Mouse (Mus musculus) heart, postnatal 10 days (tissue): Measurements from ENCODE around the gene Tubb1. TPM values are rescaled to one million over a fixed set of nuclear protein-coding genes. Genes with fewer than 3 reads are reported as not detected.

Source experiments
- DNase-seq, 2 experiments: peaks; one replicate each; pipeline ENCODE4 v3.0.0; 2021
- intact Hi-C: fragments of 180-260 bp; cut with DNase I; formaldehyde crosslinking; loops from one replicate; pipeline ENCODE4 v1.15.1; 2025
- total RNA-seq, 2 experiments: library from RNA; stranded (reverse); gene quantifications; 2 replicates each; pipeline ENCODE4 v1.2.3; 2021

The Tubb1 gene
- total RNA-seq, 2 experiments from 2014 or later = 1.8 to 3.3 TPM

DNA sequence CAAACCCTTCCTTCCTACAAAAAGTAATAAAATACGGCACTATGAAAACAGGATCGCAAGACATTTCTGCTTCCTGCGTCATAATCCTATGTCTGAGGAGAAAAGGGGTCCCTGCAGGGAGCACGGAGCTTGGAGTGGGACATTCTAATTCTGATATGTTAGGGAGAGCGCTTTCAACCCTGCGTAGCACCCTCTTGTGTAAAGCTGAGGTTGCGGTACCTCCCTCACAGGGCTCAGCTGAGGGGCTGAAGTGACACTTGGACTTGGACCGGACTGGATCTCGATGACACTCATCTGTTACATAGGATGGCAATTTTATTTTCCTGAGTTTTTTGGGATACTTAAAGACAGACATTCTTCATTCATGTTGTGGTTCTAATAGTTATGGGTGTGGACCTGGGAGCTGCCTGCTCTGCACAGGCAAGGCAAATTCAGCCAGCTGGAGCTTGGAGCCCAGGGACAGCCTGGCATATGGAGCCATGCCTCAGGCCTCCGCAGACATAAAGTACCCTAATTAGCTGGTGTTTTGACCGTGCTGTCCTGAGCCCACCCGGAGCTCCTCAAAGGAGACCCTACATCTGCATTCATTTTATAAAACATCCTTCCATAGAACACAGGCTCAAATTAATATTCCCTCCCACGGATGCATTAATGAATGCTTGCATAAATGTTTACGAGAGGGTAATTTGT lies 50.5 kb downstream of the Tubb1 start:
- intact Hi-C loops = no loop called here

GRCm38 (mm10) chr2:174501517-174501916 lies 51.0 kb downstream of the Tubb1 start:
- no peak for DNase-seq
- intact Hi-C loops = no loop called here

More for the DNA sequence above, 50.5 kb downstream of the Tubb1 start:
- no peak for DNase-seq

- no peak for DNase-seq
- intact Hi-C loops = no loop called here
Measured at GRCm38 (mm10) chr2:174502321-174502720, 51.8 kb downstream of the Tubb1 start.

- peak; percentile 4 to 8 for DNase-seq
Measured at GRCm38 (mm10) chr2:174502831-174503460, 52.5 kb downstream of the Tubb1 start.

More at GRCm38 (mm10) chr2:174502831-174503460, 52.5 kb downstream of the Tubb1 start:
- intact Hi-C loops = no loop called here

Other genes with a start within 250 kb of the Tubb1 start
- gene Gnas, start 166.4 kb upstream of the Tubb1 start, total RNA-seq = 1,000 to 10,000 TPM; 1,834 to 2,103 TPM
- gene Gm20721, start 104.0 kb upstream of the Tubb1 start, total RNA-seq = 1 to 10 TPM; 2.4 to 2.8 TPM
- gene Nelfcd, start 34.9 kb upstream of the Tubb1 start, total RNA-seq = 10 to 100 TPM; 43.9 to 44.0 TPM
- 10 to 100 TPM; 54.7 to 61.0 TPM for gene Ctsz, start 11.7 kb upstream of the Tubb1 start, total RNA-seq
- gene Atp5e, start 13.4 kb downstream of the Tubb1 start, total RNA-seq = 1,000 to 10,000 TPM; 1,182 to 1,233 TPM
- gene Prelid3b, start 22.4 kb downstream of the Tubb1 start, total RNA-seq = 10 to 100 TPM; 85.0 to 88.6 TPM
- under 1 TPM; 0.10 to 0.12 TPM for gene Zfp831, start 192.8 kb downstream of the Tubb1 start, total RNA-seq